Mouse (Mus musculus) layer of hippocampus, postnatal 10 days (tissue): ENCODE data around the gene Dnajc24. TPM values are rescaled to one million over a fixed set of nuclear protein-coding genes. Genes with fewer than 3 reads are reported as not detected.

Experiments used
- DNase-seq, 2 experiments: peaks; one replicate each; pipeline ENCODE4 v3.0.0; 2021; ENCODE audit warnings: low spot score in 2 of 2
- long read RNA-seq: library from polyadenylated mRNA; stranded (forward); transcript quantifications from one replicate; pipeline ENCODE4 v2.0.0, GENCODE M21; 2023
- microRNA-seq, 2 experiments: library from miRNA; unstranded; fragments of <30 nt; microRNA quantifications; one replicate each; pipeline ENCODE4 v1.2.0; 2021
- total RNA-seq, 2 experiments: library from RNA; stranded (reverse); gene quantifications; 2 replicates each; pipeline ENCODE4 v1.2.3; 2021

Gene Dnajc24
- total RNA-seq = 10 to 100 TPM; 21.6 to 27.3 TPM
- long read RNA-seq, transcript Dnajc24-201 (5 exons, 1,197 nt) = major isoform, 15 of 20 reads
- long read RNA-seq, partial matches to known transcripts = 0 of 20 reads
- long read RNA-seq, other reads (novel, unspliced or antisense) = 3 of 20 reads

- peak; percentile 95 for DNase-seq
Observed at GRCm38 (mm10) chr2:106002835-106003739, at the start of gene Dnajc24. Gene Dnajc24, minus strand, starts transcription at chr2:106003549.

DNA sequence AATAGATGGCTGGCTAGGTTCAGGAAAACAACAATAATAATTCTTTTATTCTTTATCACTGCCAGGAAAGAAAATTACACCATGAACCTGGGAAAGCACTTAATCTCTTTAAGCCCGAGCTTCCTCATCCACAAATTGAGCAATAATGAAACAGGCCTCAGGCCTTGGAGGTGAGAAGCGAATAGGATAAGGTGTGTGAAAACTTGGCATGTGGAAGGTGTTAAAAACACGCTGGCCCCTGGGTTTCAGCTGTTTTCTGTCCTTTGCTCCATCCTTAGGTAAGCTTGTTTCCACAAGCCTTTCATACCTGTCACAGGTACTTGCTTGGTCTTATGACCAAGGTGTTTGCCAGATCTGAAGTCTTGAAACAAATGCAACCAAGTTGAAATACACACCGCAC is 43.3 kb upstream of the Dnajc24 start:
- no peak for DNase-seq

- DNase-seq = no peak
Observed at GRCm38 (mm10) chr2:106042495-106042894, 39.1 kb upstream of the Dnajc24 start.

DNA sequence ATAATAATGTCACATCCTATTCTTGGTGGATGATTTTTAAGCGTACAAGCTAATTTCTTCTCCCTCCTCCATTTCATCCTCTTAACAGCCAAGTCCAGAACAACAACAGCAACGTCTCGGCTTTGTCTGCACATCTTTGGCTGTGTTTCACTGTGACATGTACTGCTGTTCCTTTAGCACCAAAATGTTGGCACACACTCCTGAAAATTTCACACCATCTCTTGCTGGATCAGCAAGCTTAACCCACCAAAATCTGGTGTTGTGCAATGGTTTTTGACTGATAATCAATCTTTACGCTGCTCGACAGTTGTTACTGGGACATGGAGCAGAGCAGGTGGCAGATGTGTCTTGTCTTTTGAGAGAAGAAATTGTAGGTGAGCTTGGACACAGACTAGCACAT is 38.6 kb upstream of the Dnajc24 start:
- no peak for DNase-seq

DNA sequence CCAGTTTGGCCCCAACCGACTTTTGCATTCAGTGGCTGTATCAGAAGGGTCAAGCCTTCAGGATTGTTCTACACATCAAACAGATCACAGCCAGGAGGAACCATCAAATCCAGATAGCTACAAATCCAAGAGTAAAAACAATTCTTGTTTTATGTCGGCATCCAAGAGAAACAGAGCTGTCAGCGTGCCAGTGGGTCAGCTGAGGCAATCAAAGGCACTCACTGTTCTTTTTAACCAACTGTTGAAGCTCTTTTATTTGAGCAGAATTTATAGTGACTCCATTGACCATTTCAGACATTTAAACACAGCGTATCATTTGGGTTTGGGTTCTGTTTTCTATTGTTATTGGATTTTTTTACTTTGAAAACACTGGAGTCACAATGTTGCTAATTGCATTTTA is 34.9 kb upstream of the Dnajc24 start:
- peak; percentile 19 to 20 for DNase-seq

DNA sequence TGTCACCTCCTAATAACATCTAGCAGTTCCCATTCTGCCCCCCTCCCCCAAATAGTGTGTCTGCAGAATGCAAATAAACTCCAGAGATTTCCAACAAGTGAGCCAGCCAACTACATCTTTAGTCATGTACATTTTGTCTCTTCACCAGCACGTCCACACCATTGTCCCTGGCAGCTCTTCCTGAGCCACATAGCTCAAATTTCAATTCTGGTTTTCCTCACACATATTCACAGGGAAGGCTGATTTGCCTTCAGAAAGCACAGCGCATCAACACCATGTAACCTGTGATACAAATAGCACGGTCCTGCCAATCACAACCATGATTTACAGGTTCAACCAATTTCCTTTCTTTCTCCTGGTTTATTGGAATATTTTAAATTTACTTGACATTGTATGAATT is 21.5 kb upstream of the Dnajc24 start:
- no peak for DNase-seq

DNA sequence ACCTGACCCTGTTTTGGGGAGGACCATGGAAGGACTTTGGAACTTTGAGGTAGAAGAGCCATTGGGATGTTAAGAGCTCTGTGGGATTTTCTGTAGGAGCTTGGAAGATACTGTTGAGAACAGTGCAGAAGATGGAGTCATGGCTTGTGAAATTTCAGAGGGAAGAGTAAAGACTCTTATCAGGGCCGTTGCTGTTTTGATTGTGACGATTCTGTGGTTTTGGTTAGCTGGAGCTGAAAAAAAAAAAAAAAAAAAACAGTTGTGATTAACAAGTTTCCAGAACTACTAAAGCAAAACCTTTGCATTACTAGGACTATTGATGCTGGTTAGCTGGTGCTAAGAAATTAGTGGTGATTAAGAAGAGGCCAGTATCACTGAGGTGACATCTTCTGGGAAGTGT is 5.1 kb upstream of the Dnajc24 start:
- no peak for DNase-seq

- no peak for DNase-seq
Observed at GRCm38 (mm10) chr2:105987999-105988398, 15.3 kb downstream of the Dnajc24 start.

DNA sequence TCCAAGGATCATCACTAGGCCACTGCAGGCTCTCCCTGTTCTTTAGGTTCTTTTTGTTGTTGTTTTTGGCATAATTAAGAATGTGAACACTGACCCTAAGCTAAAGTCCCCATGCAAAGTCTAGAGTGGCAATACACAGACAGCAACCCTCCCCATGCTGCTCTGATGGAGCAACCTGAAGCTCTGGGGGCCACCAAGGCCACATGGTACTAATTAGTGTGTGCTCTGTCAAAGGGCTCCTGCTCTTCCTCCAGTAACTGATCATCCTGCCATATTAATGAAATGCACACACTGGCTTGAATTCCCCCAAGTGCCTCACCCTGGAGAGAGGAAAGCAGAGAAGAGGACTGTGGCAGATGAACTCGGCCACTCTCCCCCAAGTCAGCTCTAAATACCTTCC is 16.2 kb downstream of the Dnajc24 start:
- no peak for DNase-seq

- no peak for DNase-seq
Observed at GRCm38 (mm10) chr2:105985206-105985605, 18.1 kb downstream of the Dnajc24 start.

DNA sequence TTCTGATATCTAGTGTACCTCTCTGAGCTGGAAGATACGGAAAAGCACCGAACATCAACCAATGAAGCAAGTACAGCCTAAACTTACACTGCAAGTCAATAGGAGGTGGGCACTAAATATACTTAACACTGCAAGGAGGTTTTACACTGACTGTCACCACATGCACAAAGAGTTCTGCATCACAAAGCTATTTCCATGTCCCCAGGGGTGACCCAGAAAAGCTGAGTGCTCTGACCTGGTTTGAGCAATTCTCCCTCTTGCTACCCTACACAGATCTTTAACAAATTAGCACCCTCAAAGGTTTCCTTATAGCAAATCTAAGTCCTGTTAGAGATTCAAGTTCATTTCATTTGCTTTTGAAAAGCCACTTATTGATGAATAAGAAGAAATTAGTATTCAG is 25.3 kb downstream of the Dnajc24 start:
- no peak for DNase-seq

DNA sequence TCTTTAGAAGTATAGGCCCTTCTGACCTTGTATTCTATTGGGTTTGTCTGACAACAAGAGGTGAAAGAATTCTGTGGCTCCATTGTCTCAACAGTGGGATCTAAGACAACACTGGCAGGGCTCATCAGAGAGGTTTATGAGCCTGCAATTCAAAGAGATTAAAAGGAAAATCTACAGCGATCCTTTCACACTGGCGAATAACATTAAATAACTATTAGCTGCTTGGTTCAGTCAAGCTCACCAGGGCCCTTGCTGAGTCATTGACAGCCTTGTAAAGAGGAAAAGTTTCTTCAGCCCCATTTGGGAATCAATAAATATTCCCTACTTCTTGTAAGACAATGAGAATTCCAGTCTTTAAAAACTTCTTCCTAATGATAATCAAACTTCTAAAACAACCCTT is 29.4 kb downstream of the Dnajc24 start:
- DNase-seq = no peak

DNA sequence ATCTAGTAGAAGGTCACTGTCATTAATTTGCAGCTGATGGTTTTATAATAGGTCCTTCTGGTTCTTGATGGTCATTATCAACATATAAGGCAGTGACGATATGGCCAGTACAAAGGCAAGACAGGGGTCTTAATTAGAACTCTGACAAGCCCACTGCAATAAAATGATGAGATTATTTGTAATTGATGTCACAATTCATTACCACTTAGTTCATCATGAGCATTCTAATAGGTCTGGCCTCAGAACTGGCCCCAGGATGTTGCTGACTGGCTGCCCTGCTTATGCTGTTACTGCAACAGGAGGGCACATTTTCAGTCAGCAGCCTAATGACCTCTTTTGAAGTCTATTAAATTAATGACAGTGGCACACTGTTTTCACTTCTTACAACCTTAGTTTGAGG is 39.9 kb downstream of the Dnajc24 start:
- no peak for DNase-seq

- DNase-seq = no peak
Observed at GRCm38 (mm10) chr2:105953862-105954261, 49.5 kb downstream of the Dnajc24 start.

DNA sequence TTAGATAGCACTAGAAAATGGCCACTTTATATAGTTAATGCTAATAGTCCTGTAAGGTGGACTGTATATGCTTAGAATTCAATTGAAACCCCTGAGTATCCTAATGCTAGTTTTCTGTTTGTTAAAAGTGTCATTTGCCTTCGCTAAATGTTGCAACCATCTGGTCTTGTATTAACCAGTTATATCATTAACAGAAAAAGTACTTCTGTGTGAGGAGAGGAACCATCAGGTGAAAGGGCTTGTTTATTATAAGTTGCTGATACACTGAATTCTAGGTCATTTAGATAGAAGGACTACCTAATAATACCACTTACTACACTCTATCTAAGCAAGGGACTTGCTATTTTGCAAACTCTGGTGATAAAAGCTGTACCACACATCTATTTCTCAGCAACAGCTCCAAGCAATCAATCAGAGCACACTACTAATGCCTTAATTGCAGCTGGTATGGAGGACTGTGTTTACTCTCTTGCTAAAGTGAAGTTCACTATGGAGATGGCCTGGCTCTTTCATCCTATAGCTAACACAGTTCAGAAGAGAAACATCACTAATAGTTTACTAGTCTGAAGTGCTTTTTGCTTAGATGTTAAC is 51.9 kb downstream of the Dnajc24 start:
- no peak for DNase-seq

DNA sequence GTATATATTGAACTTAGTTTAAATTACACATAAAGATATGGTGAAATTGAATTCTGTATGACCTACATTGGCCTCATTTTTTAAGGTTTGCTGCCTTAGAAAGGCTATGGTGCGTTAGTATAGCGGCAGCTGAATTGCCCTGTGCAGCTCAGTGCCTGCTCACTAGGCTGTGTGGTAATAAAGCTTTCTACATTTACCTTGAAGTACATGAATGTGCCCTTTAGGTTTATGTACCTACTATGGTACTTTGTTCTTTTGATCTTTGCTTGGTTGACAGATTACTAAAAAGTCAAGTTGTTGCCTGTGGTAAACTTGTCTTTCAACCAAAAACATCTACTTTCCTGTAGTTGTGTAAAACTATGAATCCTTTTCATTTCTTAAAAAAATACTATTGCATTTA is 53.2 kb downstream of the Dnajc24 start:
- no peak for DNase-seq

- DNase-seq = no peak
Observed at GRCm38 (mm10) chr2:105917623-105918346, 85.6 kb downstream of the Dnajc24 start.

Small RNA genes within 50 kb of the gene (microRNA-seq; reads per million reads assigned to microRNA genes)
- gene Gm22002 = 0 reads per million in 2 experiments

Other genes starting within 250 kb of the Dnajc24 start
- 10 to 100 TPM; 20.2 to 29.6 TPM for gene Elp4, start 99.0 kb downstream of the Dnajc24 start, total RNA-seq
- gene Immp1l, start 98.9 kb downstream of the Dnajc24 start, total RNA-seq = 10 to 100 TPM; 32.7 to 35.5 TPM